Mouse (Mus musculus): ENCODE data around the gene Cck.

DNA sequence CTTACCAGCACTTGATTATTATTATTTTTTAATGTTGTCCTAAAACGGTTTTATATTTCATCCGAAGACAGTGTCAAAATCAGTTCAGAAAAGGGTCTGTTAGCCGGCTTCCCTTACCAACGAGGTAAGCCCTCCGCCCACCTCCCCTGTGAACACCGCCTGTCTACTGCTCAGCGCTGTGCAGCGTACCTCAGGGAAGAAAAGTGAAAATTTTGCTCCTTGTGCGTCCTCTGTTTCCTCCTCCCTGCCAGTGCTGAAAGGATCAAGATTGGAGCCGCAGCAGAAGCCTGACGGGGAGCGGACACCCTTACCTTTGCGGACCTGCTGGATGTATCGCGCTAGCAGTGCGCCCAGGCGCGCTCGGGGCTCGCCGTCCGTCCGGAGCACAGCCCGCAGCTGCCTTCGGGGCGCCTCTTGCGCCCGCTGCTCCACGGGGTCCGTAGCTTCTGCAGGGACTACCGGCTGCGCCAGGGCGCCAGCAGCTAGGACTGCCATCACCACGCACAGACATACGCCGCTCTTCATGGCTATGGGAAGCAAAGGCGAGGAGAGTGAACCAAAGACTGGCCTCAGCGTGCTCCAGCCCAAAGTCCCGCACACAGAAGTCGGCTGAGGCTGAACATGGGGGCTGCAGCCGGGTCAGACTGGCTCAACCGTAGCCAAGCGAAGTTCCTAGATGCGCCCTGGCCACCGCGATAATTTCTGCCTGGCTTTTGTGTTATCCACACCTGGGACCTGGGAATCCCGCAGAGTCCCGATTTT, 1.3 kb downstream of the Cck start:
- TF ChIP-seq CTCF (IDR thresholded peaks at IDR 0.05; ENCODE audit: extremely low read depth, insufficient read length, insufficient replicate concordance, low read depth, low read length) = no peak
- no peak for TF ChIP-seq POLR2A (IDR thresholded peaks at IDR 0.05; ENCODE audit: low read depth, low read length)

Data from small intestine, adult 2 months (tissue).